Mouse (Mus musculus): ENCODE results near the gene Vav3. TPM values are rescaled to one million over a fixed set of nuclear protein-coding genes. Genes with fewer than 3 reads are reported as not detected.
A peak's percentile ranks its signal among the peaks of the same experiment; 100 is the strongest.

Gene Vav3
- polyA plus RNA-seq, 1 experiment from 2014 or later: 9.7 TPM

DNA sequence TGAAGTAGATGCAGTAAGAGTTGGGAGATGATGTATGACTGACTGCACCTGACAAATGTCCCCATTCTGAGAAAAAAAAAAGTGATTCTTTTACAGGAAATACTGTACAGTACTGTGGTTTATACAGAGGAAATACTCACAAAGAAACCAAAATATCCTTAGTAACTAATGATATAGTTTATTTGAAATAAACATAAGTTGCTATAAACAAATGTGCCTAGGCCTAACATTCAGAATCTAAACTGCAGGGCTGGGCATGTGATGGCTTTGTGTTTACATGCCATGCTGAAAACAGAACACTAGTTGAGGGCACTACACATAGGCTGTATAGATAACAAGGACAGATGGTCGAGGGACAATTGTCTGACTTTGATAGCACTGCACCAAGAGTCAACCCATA lies 114.2 kb downstream of the Vav3 start:
- H3K4me3 ChIP-seq (ENCODE audit: low read depth, low read length): no peak overlapping the region
- no peak overlapping the region for H3K9ac ChIP-seq
- H3K4me1 ChIP-seq (ENCODE audit: insufficient read depth): no peaks in the 10 kb centered on the region; the same call in 1 of the 2 replicates
- WGBS: 6% methylated on average over 1 of the region's 1 CpGs
- no peak overlapping the region for H3K4me2 ChIP-seq
- ATAC-seq (ENCODE audit: insufficient read depth) (no peak), DNase-seq (no peak)
- no peaks in the 10 kb centered on the region for H3K36me3 ChIP-seq (ENCODE audit: insufficient read depth)
- no peak overlapping the region for H3K27ac ChIP-seq (ENCODE audit: low read depth)
- H3K27me3 ChIP-seq (ENCODE audit: insufficient read depth, low read length): no peaks in the 10 kb centered on the region
- no peak for TF ChIP-seq CTCF (IDR thresholded peaks at IDR 0.05; ENCODE audit: low read depth)
- no peaks in the 10 kb centered on the region for H3K9me3 ChIP-seq (ENCODE audit: low read depth, low read length)

DNA sequence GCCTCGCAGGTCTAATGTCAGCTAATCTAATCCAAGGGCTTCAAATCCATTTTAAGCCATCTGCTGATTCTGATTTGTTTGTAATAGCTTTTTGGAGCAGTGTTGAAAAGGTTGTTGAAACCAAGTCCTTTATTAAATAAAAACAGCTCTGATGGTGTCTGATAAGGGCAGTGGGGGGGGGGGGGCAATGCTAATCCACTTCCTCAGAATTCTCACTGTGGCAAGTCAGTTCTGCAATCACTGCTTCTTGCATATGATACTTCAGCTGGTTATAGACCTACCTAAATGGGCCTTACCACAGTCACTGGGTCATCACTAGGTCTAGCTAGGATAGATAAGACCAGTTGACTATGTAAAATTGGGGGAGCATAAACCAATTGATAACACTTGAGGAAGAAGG lies 115.9 kb downstream of the Vav3 start:
- Histone ChIP-seq H3K9ac (no peak overlapping the region), H3K4me2 (no peak overlapping the region), H3K4me3 (ENCODE audit: low read depth, low read length) (no peak overlapping the region), H3K27ac (ENCODE audit: low read depth) (no peak overlapping the region), H3K36me3 (ENCODE audit: insufficient read depth) (no peaks in the 10 kb centered on the region), H3K4me1 (ENCODE audit: insufficient read depth) (no peaks in the 10 kb centered on the region; the same call in 1 of the 2 replicates), H3K27me3 (ENCODE audit: insufficient read depth, low read length) (no peaks in the 10 kb centered on the region), H3K9me3 (ENCODE audit: low read depth, low read length) (no peaks in the 10 kb centered on the region)
- no peak for TF ChIP-seq CTCF (IDR thresholded peaks at IDR 0.05; ENCODE audit: low read depth)
- ATAC-seq (ENCODE audit: insufficient read depth) (no peak), DNase-seq (no peak)
- 72% methylated on average over 1 of the region's 1 CpGs for WGBS

DNA sequence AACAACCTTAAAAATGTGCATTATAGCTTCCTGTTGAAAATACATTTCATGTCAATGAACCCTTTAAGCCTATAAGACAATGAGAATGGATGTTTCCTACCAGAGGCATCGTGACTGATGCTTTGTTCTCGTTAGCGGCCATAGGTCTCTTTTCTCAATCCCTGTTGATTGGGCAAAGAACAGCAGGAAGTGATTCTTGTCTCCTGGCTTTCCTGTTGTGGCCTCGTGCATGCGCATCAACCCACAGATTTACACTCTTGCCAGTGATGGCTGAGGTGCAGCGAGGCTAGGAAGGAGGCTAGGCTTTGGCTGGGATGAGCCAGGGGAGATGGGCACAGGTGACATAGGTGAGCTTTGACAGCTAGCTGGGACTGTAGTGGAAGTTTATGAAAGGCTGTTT lies 123.2 kb downstream of the Vav3 start:
- WGBS: 74% methylated on average over 6 of the region's 6 CpGs
- no peak overlapping the region for H3K27ac ChIP-seq (ENCODE audit: low read depth)
- H3K4me2 ChIP-seq: no peak overlapping the region
- H3K9ac ChIP-seq: no peak overlapping the region
- no peaks in the 10 kb centered on the region for H3K27me3 ChIP-seq (ENCODE audit: insufficient read depth, low read length)
- no peaks in the 10 kb centered on the region for H3K36me3 ChIP-seq (ENCODE audit: insufficient read depth)
- H3K9me3 ChIP-seq (ENCODE audit: low read depth, low read length): no peaks in the 10 kb centered on the region
- no peak for DNase-seq
- H3K4me1 ChIP-seq (ENCODE audit: insufficient read depth): no peaks in the 10 kb centered on the region
- no peak for ATAC-seq (ENCODE audit: insufficient read depth)
- TF ChIP-seq CTCF (IDR thresholded peaks at IDR 0.05; ENCODE audit: low read depth): no peak
- no peak overlapping the region for H3K4me3 ChIP-seq (ENCODE audit: low read depth, low read length)

DNA sequence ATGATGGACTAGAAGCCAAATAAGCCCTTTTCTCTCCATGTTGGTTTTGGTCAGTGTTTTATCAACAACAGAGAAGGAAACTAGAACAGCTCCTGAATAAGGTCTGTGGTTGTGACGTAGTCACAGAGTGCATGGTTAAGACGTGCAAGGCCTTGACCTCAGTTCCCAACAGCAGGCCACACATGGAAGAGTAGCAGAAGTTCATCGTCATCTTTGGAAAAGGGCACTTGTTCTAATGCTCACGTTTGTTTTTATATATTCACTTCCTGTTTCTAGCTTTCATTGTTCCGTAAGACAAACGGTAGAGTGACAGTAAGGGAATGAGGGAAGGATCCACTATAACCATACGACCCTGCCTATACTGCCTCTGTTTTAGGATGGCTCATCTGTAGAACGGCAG lies 124.1 kb downstream of the Vav3 start:
- Histone ChIP-seq H3K4me1 (ENCODE audit: insufficient read depth) (no peaks in the 10 kb centered on the region), H3K4me3 (ENCODE audit: low read depth, low read length) (no peak overlapping the region), H3K4me2 (no peak overlapping the region), H3K36me3 (ENCODE audit: insufficient read depth) (no peaks in the 10 kb centered on the region), H3K9me3 (ENCODE audit: low read depth, low read length) (no peaks in the 10 kb centered on the region), H3K9ac (no peak overlapping the region), H3K27ac (ENCODE audit: low read depth) (no peak overlapping the region), H3K27me3 (ENCODE audit: insufficient read depth, low read length) (no peaks in the 10 kb centered on the region)
- WGBS: 57% methylated on average over 8 of the region's 8 CpGs
- ATAC-seq (ENCODE audit: insufficient read depth): no peak
- no peak for DNase-seq
- no peak for TF ChIP-seq CTCF (IDR thresholded peaks at IDR 0.05; ENCODE audit: low read depth)

DNA sequence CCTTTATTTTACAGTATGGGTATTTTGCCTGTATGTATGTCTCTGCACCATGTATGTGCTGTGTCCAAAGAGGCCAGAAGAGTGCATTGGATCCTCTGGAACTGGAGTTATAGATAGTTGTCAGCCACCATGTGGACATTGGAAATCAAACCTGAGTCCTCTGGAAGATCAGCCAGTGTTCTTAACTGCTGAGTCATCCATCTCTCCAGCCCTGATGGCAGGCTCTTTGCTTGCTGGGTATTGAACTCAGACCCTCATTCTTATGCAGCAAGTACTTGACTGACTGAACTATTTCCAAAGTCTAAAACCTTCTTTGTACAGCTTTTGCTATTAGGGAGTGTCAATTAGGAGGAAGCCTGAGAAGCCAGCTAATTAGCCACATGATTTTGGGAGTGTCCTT lies 126.1 kb downstream of the Vav3 start:
- no peaks in the 10 kb centered on the region for H3K9me3 ChIP-seq (ENCODE audit: low read depth, low read length)
- DNase-seq: no peak
- TF ChIP-seq CTCF (IDR thresholded peaks at IDR 0.05; ENCODE audit: low read depth): no peak
- ATAC-seq (ENCODE audit: insufficient read depth): no peak
- no peak overlapping the region for H3K4me2 ChIP-seq
- no peak overlapping the region for H3K9ac ChIP-seq
- no peaks in the 10 kb centered on the region for H3K4me1 ChIP-seq (ENCODE audit: insufficient read depth)
- no peaks in the 10 kb centered on the region for H3K36me3 ChIP-seq (ENCODE audit: insufficient read depth)
- H3K4me3 ChIP-seq (ENCODE audit: low read depth, low read length): no peak overlapping the region
- H3K27me3 ChIP-seq (ENCODE audit: insufficient read depth, low read length): no peaks in the 10 kb centered on the region
- H3K27ac ChIP-seq (ENCODE audit: low read depth): no peak overlapping the region

DNA sequence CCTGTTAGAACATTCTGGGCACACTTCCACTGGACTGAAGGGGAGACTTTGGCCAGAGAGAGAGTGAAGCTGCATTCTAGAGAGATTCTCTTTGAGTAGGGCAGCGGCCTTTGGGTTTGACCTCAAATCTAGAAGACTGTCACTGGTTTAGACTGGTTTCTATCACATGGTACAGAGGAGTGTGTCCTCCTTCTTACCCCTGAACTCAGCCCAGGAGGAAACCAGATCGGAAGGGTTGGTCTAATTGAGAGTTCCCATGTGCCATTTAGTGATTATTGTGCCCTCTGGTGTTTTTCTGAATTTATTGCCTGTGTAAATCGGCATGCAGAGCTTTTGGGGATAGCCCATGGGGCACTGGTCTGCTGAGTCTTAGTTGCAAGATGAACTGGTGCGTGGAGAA lies 126.8 kb downstream of the Vav3 start:
- WGBS: 59% methylated on average over 4 of the region's 4 CpGs
- no peak overlapping the region for H3K4me2 ChIP-seq
- no peak for DNase-seq
- H3K9ac ChIP-seq: no peak overlapping the region
- H3K9me3 ChIP-seq (ENCODE audit: low read depth, low read length): no peaks in the 10 kb centered on the region
- H3K4me1 ChIP-seq (ENCODE audit: insufficient read depth): no peaks in the 10 kb centered on the region
- no peaks in the 10 kb centered on the region for H3K36me3 ChIP-seq (ENCODE audit: insufficient read depth)
- no peak overlapping the region for H3K4me3 ChIP-seq (ENCODE audit: low read depth, low read length)
- H3K27ac ChIP-seq (ENCODE audit: low read depth): no peak overlapping the region
- TF ChIP-seq CTCF (IDR thresholded peaks at IDR 0.05; ENCODE audit: low read depth): 0 out of 2 replicates have a peak, but pooled peaks have one; percentile 13
- H3K27me3 ChIP-seq (ENCODE audit: insufficient read depth, low read length): no peaks in the 10 kb centered on the region
- no peak for ATAC-seq (ENCODE audit: insufficient read depth)

DNA sequence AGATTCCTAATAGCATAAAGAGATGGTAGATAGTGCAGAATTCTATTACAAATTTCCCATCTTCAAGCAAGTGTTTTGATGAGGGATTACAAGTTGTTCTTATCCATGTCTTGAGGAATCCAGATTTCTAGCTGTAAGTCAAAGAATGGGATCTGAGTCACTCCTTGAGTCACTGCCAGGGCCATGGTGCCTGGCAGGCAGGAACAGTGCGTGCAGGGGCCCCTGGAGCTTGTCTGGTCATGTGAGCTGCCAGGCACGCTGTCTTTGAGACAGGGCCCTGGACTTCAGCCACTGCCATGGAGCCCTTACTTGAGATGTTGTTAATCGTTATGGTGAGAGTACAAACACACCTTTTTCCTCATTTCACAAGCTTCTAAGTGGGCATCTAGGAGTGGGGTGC lies 129.0 kb downstream of the Vav3 start:
- no peaks in the 10 kb centered on the region for H3K4me1 ChIP-seq (ENCODE audit: insufficient read depth)
- ATAC-seq (ENCODE audit: insufficient read depth): no peak
- WGBS: 63% methylated on average over 3 of the region's 3 CpGs
- TF ChIP-seq CTCF (IDR thresholded peaks at IDR 0.05; ENCODE audit: low read depth): no peak
- H3K4me2 ChIP-seq: no peak overlapping the region
- no peak for DNase-seq
- H3K4me3 ChIP-seq (ENCODE audit: low read depth, low read length): no peak overlapping the region
- H3K27me3 ChIP-seq (ENCODE audit: insufficient read depth, low read length): no peaks in the 10 kb centered on the region
- H3K9ac ChIP-seq: no peak overlapping the region
- no peak overlapping the region for H3K27ac ChIP-seq (ENCODE audit: low read depth)
- H3K9me3 ChIP-seq (ENCODE audit: low read depth, low read length): no peaks in the 10 kb centered on the region
- H3K36me3 ChIP-seq (ENCODE audit: insufficient read depth): no peaks in the 10 kb centered on the region

DNA sequence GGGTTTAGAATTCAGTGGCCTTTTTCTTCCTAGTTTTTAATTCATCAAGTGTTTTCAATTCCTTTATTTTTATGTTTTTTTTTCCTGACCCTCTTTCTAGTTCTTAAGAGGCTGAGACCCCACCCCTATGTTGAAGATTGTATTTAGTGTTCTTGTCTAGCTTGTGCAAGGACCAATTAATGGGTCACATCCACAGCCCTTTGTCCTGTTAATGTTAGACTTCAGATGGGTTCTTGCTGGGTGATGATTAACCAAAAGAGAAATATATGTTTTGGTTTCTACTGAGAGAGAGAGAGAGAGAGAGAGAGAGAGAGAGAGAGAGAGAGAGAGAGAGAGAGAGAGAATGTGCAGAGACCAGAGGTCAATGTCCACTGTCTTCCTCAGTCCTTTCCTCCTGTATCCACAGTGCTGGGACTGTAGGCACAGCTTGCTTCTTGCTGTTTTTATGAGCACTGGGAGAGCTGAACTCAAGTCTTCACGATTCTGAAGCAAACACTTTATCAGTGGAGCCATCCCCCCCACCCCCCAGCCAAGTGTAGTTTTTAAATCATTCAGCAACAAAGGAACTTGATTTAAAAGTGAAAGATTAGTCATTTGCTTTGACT lies 130.3 kb downstream of the Vav3 start:
- ATAC-seq (ENCODE audit: insufficient read depth) (no peak), DNase-seq (no peak)
- no peak for TF ChIP-seq CTCF (IDR thresholded peaks at IDR 0.05; ENCODE audit: low read depth)
- Histone ChIP-seq H3K36me3 (ENCODE audit: insufficient read depth) (no peaks in the 10 kb centered on the region), H3K9me3 (ENCODE audit: low read depth, low read length) (no peaks in the 10 kb centered on the region), H3K4me2 (no peak overlapping the region), H3K4me1 (ENCODE audit: insufficient read depth) (no peaks in the 10 kb centered on the region), H3K27me3 (ENCODE audit: insufficient read depth, low read length) (no peaks in the 10 kb centered on the region), H3K9ac (no peak overlapping the region), H3K27ac (ENCODE audit: low read depth) (no peak overlapping the region), H3K4me3 (ENCODE audit: low read depth, low read length) (no peak overlapping the region)
- WGBS: 45% methylated on average over 1 of the region's 1 CpGs
